Mouse (Mus musculus): ENCODE data around the gene Zfp966. TPM values are rescaled to one million over a fixed set of nuclear protein-coding genes. Genes with fewer than 3 reads are reported as not detected.
"Not testable (repeated sequence)": the region's sequence is repeated elsewhere in the genome, so short reads cannot be mapped to it uniquely, and the experiment has no call there.

Zfp966 gene
- total RNA-seq (2014; rRNA removed) (6.8 and 7.9 TPM in 2 replicates), polyA plus RNA-seq (2012; rRNA removed) (0.15 and 0.17 TPM in 2 replicates)

DNA sequence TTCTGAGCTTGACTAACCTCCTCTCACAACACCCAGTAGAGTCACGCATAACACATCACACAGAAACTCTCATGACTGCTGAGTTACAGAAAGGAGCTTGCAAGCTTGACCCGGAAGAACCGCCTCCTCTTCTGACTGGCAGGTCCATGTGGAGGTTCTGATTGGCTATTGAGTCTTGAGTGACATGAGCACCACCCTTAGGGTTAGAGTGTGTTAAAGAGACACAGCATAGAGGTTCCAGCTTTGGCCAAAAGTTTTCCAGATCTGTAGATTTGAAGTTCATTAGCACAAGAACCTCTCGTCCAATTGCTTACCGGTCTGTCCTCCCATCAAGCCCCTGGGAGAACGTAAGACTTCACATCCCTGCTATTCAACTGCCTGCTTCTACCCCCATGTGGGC is at the start of gene Zfp966:
Gene Zfp966, minus strand, starts transcription at position 101 of the 400 bp plus-strand sequence.
- not testable (repeated sequence) for H3K27me3 ChIP-seq (ENCODE audit: control insufficient read depth, insufficient read depth, low read length); DNase-seq (ENCODE audit: extremely low read depth, low read depth, low spot score); H3K4me1 ChIP-seq (ENCODE audit: control insufficient read depth, insufficient read depth, low read length); H3K27ac ChIP-seq (replicated peaks; ENCODE audit: insufficient read depth, low read depth, low read length); H3K4me3 ChIP-seq (ENCODE audit: insufficient read depth, low read depth, low read length); H3K36me3 ChIP-seq (ENCODE audit: control insufficient read depth, insufficient read depth, low read length); H3K9ac ChIP-seq (ENCODE audit: low read depth, low read length); H3K79me2 ChIP-seq (ENCODE audit: control insufficient read depth, insufficient read depth, low read length)
- no CpG with 5 or more reads among the region's 6 CpGs for WGBS

DNA sequence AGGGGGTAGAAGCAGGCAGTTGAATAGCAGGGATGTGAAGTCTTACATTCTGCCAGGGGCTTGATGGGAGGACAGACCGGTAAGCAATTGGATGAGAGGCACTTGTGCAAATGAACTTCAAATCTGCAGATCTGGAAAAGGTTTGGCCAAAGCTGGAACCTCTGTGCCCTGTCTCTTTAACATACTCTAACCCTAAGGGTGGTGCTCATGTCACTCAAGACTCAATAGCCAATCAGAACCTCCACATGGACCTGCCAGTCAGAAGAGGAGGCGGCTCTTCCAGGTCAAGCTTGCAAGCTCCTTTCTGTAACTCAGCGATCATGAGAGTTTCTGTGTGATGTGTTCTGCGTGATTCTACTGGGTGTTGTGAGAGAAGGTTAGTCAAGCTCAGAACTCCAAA is 34.1 kb upstream of the Zfp966 start, which contains the start of gene Gm2026:
Gene Gm2026, plus strand, starts transcription at position 301 of the 400 bp plus-strand sequence.
- not testable (repeated sequence) for H3K9ac ChIP-seq (ENCODE audit: low read depth, low read length); H3K27ac ChIP-seq (replicated peaks; ENCODE audit: insufficient read depth, low read depth, low read length); H3K36me3 ChIP-seq (ENCODE audit: control insufficient read depth, insufficient read depth, low read length); H3K27me3 ChIP-seq (ENCODE audit: control insufficient read depth, insufficient read depth, low read length); H3K4me3 ChIP-seq (ENCODE audit: insufficient read depth, low read depth, low read length); H3K4me1 ChIP-seq (ENCODE audit: control insufficient read depth, insufficient read depth, low read length); H3K79me2 ChIP-seq (ENCODE audit: control insufficient read depth, insufficient read depth, low read length); DNase-seq (ENCODE audit: extremely low read depth, low read depth, low spot score)
- WGBS: no CpG with 5 or more reads among the region's 4 CpGs

DNA sequence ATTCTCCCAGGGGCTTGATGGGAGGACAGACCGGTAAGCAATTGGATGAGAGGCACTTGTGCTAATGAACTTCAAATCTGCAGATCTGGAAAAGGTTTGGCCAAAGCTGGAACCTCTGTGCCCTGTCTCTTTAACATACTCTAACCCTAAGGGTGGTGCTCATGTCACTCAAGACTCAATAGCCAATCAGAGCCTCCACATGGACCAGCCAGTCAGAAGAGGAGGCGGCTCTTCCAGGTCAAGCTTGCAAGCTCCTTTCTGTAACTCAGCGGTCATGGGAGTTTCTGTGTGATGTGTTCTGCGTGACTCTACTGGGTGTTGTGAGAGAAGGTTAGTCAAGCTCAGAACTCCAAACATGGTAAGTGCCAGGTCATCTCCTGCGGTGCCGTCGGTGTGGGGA is 61.9 kb downstream of the Zfp966 start, which contains the start of gene Gm6710:
Gene Gm6710, plus strand, starts transcription at position 196 of the 400 bp plus-strand sequence.
- H3K36me3 ChIP-seq (ENCODE audit: control insufficient read depth, insufficient read depth, low read length); H3K4me3 ChIP-seq (ENCODE audit: insufficient read depth, low read depth, low read length); H3K9ac ChIP-seq (ENCODE audit: low read depth, low read length); H3K27me3 ChIP-seq (ENCODE audit: control insufficient read depth, insufficient read depth, low read length); H3K27ac ChIP-seq (replicated peaks; ENCODE audit: insufficient read depth, low read depth, low read length); H3K79me2 ChIP-seq (ENCODE audit: control insufficient read depth, insufficient read depth, low read length); H3K4me1 ChIP-seq (ENCODE audit: control insufficient read depth, insufficient read depth, low read length); DNase-seq (ENCODE audit: extremely low read depth, low read depth, low spot score): not testable (repeated sequence)
- WGBS: no CpG with 5 or more reads among the region's 7 CpGs

Other genes with a start within 250 kb of the Zfp966 start
- gene Zfp969, start 227.5 kb downstream of the Zfp966 start, total RNA-seq (2014; rRNA removed): not detected in 2 replicates
- gene Zfp969, start 227.5 kb downstream of the Zfp966 start, polyA plus RNA-seq (2012; rRNA removed): 1.6 and 1.8 TPM in 2 replicates
- not detected in 2 replicates for gene Gm2007, start 189.6 kb downstream of the Zfp966 start, total RNA-seq (2014; rRNA removed)
- not detected in 2 replicates for gene Gm2007, start 189.6 kb downstream of the Zfp966 start, polyA plus RNA-seq (2012; rRNA removed)
- gene Gm14288, start 130.0 kb downstream of the Zfp966 start, total RNA-seq (2014; rRNA removed): 2.0 and 4.8 TPM in 2 replicates
- 0.46 and 1.9 TPM in 2 replicates for gene Gm14288, start 130.0 kb downstream of the Zfp966 start, polyA plus RNA-seq (2012; rRNA removed)
- gene Gm6710, start 61.9 kb downstream of the Zfp966 start, total RNA-seq (2014; rRNA removed): 2.7 and 7.0 TPM in 2 replicates
- gene Gm6710, start 61.9 kb downstream of the Zfp966 start, polyA plus RNA-seq (2012; rRNA removed): 0.11 and 1.0 TPM in 2 replicates
- 5.1 and 6.1 TPM in 2 replicates for gene Gm2026, start 34.2 kb upstream of the Zfp966 start, total RNA-seq (2014; rRNA removed)
- gene Gm2026, start 34.2 kb upstream of the Zfp966 start, polyA plus RNA-seq (2012; rRNA removed): 0.32 TPM in 1 of 2 replicates, not detected in the other
- 0.94 and 2.8 TPM in 2 replicates for gene Gm2004, start 218.7 kb upstream of the Zfp966 start, total RNA-seq (2014; rRNA removed)
- 0.11 TPM in 1 of 2 replicates, not detected in the other for gene Gm2004, start 218.7 kb upstream of the Zfp966 start, polyA plus RNA-seq (2012; rRNA removed)

All from liver, adult 2 months (tissue).